In genomic region chr2:180455723-180456698, GRCm38 (mm10) we compare ENCODE assay signal across 8 mouse cellular contexts. TPM values are rescaled to one million over a fixed set of nuclear protein-coding genes. Genes with fewer than 3 reads are reported as not detected.
DNase-seq lines count a peak whose midpoint lies in the region; ATAC-seq and TF ChIP-seq lines count a peak whose summit lies in the region.

TSS of gene Slco4a1 (plus strand) at chr2:180456245.

- H3K4me3 ChIP-seq in ES-Bruce4 (ENCODE audit: low read depth, low read length) = peak within 1 kb of the TSS; percentile 63
- H3K4me3 ChIP-seq in forebrain, postnatal 0 days (ENCODE audit: low read depth, low read length) = peak within 1 kb of the TSS; percentile 53
- peak within 1 kb of the TSS; percentile 55 for H3K4me3 ChIP-seq in lung, embryonic 16.5 days (ENCODE audit: low read length)
- H3K4me3 ChIP-seq in thymus, adult 2 months (ENCODE audit: control insufficient read depth, insufficient read depth, low read length) = peak within 1 kb of the TSS; percentile 78

- no peak for TF ChIP-seq CTCF in ES-Bruce4 (IDR thresholded peaks at IDR 0.05; ENCODE audit: low read depth, low read length)
- TF ChIP-seq CTCF in forebrain, postnatal 0 days (IDR thresholded peaks at IDR 0.05; ENCODE audit: low read depth) = no peak
- TF ChIP-seq CTCF in thymus, adult 2 months (IDR thresholded peaks at IDR 0.05; ENCODE audit: borderline replicate concordance, control insufficient read depth, extremely low read depth, insufficient read depth, low read length, poor library complexity) = peak; percentile 42; the same call in 1 of the 2 replicates

- TF ChIP-seq EP300 in ES-Bruce4 (IDR thresholded peaks at IDR 0.05; ENCODE audit: insufficient read depth, low read depth, low read length) = 0 out of 2 replicates have a peak, but pooled peaks have one; percentile 12

- H3K27me3 ChIP-seq in ES-Bruce4 (ENCODE audit: control insufficient read depth, insufficient read depth, low read length, poor library complexity, severe bottlenecking) = no peaks in the 10 kb centered on the region
- H3K27me3 ChIP-seq in forebrain, postnatal 0 days (ENCODE audit: insufficient read depth, low read length) = no peaks in the 10 kb centered on the region
- H3K27me3 ChIP-seq in lung, embryonic 16.5 days (ENCODE audit: control insufficient read depth, insufficient read depth, low read depth, low read length) = peaks cover 30% of the 10 kb centered on the region
- no peaks in the 10 kb centered on the region for H3K27me3 ChIP-seq in thymus, adult 2 months (ENCODE audit: control insufficient read depth, insufficient read depth, low read length)

- no peaks in the 10 kb centered on the region for H3K36me3 ChIP-seq in ES-Bruce4 (ENCODE audit: control insufficient read depth, insufficient read depth, low read length, poor library complexity, severe bottlenecking)
- no peaks in the 10 kb centered on the region for H3K36me3 ChIP-seq in forebrain, postnatal 0 days (ENCODE audit: insufficient read depth)
- H3K36me3 ChIP-seq in lung, embryonic 16.5 days (ENCODE audit: control insufficient read depth, insufficient read depth, low read length) = no peaks in the 10 kb centered on the region
- no peaks in the 10 kb centered on the region for H3K36me3 ChIP-seq in thymus, adult 2 months (ENCODE audit: control insufficient read depth, insufficient read depth, low read length)

- peak; percentile 89 for ATAC-seq in cerebellum, adult (ENCODE audit: insufficient number of reproducible peaks, low FRiP score, low TSS enrichment)
- ATAC-seq in forebrain, postnatal 0 days = peak; percentile 86
- ATAC-seq in lung, embryonic 16.5 days (ENCODE audit: low read depth) = peak; percentile 97

- no peaks in the 10 kb centered on the region for H3K9me3 ChIP-seq in ES-Bruce4 (replicated peaks; ENCODE audit: control insufficient read depth, insufficient read depth, low read length, poor library complexity, severe bottlenecking)
- H3K9me3 ChIP-seq in forebrain, postnatal 0 days (ENCODE audit: low read length) = no peaks in the 10 kb centered on the region
- H3K9me3 ChIP-seq in lung, embryonic 16.5 days (ENCODE audit: control insufficient read depth, low read length) = no peaks in the 10 kb centered on the region

- peak; percentile 67 for DNase-seq in forebrain, postnatal 0 days
- peak; percentile 71 to 72 for DNase-seq in heart, postnatal 36 days
- DNase-seq in layer of hippocampus, adult 8-10 months (ENCODE audit: low spot score in 2 of 2) = peak; percentile 35 to 39
- peak; percentile 67 for DNase-seq in ovary, adult 18-20 months (ENCODE audit: low spot score)
- DNase-seq in thymus, adult 2 months = peak; percentile 93

- H3K27ac ChIP-seq in ES-Bruce4 (ENCODE audit: insufficient read depth, low read length) = no peak within 1 kb of the TSS
- H3K27ac ChIP-seq in forebrain, postnatal 0 days (ENCODE audit: low read depth, low read length) = no peak within 1 kb of the TSS
- H3K27ac ChIP-seq in lung, embryonic 16.5 days (ENCODE audit: low read length) = no peak within 1 kb of the TSS
- no peak within 1 kb of the TSS for H3K27ac ChIP-seq in thymus, adult 2 months (ENCODE audit: control insufficient read depth, insufficient read depth, low read length)

- peak; percentile 83 for TF ChIP-seq POLR2A in ES-Bruce4 (IDR thresholded peaks at IDR 0.05; ENCODE audit: insufficient read depth, low read length)
- peak; percentile 83 for TF ChIP-seq POLR2A in thymus, adult 2 months (IDR thresholded peaks at IDR 0.05; ENCODE audit: control insufficient read depth, extremely low read depth, insufficient read depth, low read length, poor library complexity)

- 2% methylated on average over 65 of the region's 65 CpGs for WGBS in forebrain, postnatal 0 days
- 2% methylated on average over 64 of the region's 65 CpGs for WGBS in lung, embryonic 16.5 days
- 2% methylated on average over 65 of the region's 65 CpGs for WGBS in thymus, adult 2 months

- intact Hi-C loops in heart, postnatal 36 days (cut with DNase I) = no loop called here

- peak within 1 kb of the TSS; percentile 47 for H3K9ac ChIP-seq in ES-Bruce4 (ENCODE audit: low read depth, poor library complexity, severe bottlenecking)
- peak within 1 kb of the TSS; percentile 56 for H3K9ac ChIP-seq in forebrain, postnatal 0 days
- H3K9ac ChIP-seq in lung, embryonic 16.5 days (ENCODE audit: low read length) = peak within 1 kb of the TSS; percentile 45

- H3K4me1 ChIP-seq in ES-Bruce4 (ENCODE audit: control insufficient read depth, insufficient read depth, low read length) = peaks cover 5% of the 10 kb centered on the region
- H3K4me1 ChIP-seq in forebrain, postnatal 0 days (ENCODE audit: insufficient read depth) = no peaks in the 10 kb centered on the region
- H3K4me1 ChIP-seq in lung, embryonic 16.5 days (replicated peaks; ENCODE audit: control insufficient read depth, insufficient read depth, low read length) = peaks cover 10% of the 10 kb centered on the region
- H3K4me1 ChIP-seq in thymus, adult 2 months (replicated peaks; ENCODE audit: control insufficient read depth, insufficient read depth, low read length) = peaks cover 8% of the 10 kb centered on the region

- peak within 1 kb of the TSS; percentile 96 for H3K4me2 ChIP-seq in forebrain, postnatal 0 days (ENCODE audit: low read depth)
- peak within 1 kb of the TSS; percentile 91 for H3K4me2 ChIP-seq in lung, embryonic 16.5 days (ENCODE audit: low read depth, low read length)

RNA-seq across cellular contexts. Expression of gene Slco4a1, which starts in this region (rescaled TPM):
- polyA plus RNA-seq in ES-Bruce4 (2011; ENCODE audit: insufficient read depth, insufficient read length, low read depth, missing spikeins) = 11.9 and 14.5 TPM in 2 replicates
- 1.8 TPM in 2 replicates for total RNA-seq in forebrain, postnatal 0 days (2014; rRNA removed)
- polyA plus RNA-seq in forebrain, postnatal 0 days (2015; fragmentation: Nextera tagmentation; extraction: Ambion mirVana) = 1.3 and 1.6 TPM in 2 replicates
- total RNA-seq in heart, postnatal 36 days (2021) = under 1 TPM in 1 of 2 experiments, not detected in 1; 0.08 TPM
- total RNA-seq in layer of hippocampus, adult 8-10 months (2022) = 1 to 10 TPM; 1.7 to 2.8 (median 2.1) TPM
- 0.98 and 1.2 TPM in 2 replicates for polyA plus RNA-seq in lung, embryonic 16.5 days (2015; fragmentation: Nextera tagmentation; extraction: Ambion mirVana)
- 21.2 and 22.6 TPM in 2 replicates for polyA plus RNA-seq in thymus, adult 2 months (2012; rRNA removed)

Comparison
In these comparisons a context has a peak if more than half of its experiments do, and no peak if none do; other contexts are left out.
1. Peak in DNase-seq in heart, postnatal 36 days; RNA of the gene not detected or under 1 TPM.
2. DNase-seq: peak in every context shown above with its lines; median percentile 93 in thymus, adult 2 months; 72 in heart, postnatal 36 days; 67 in forebrain, postnatal 0 days; 67 in ovary, adult 18-20 months; 37 in layer of hippocampus, adult 8-10 months.